Mouse (Mus musculus) cerebellum, postnatal 4 days (tissue): ENCODE results near the gene Cd4.
"Not testable (repeated sequence)": the region's sequence is repeated elsewhere in the genome, so short reads cannot be mapped to it uniquely, and the experiment has no call there.

ENCODE experiments used
- DNase-seq, 2 experiments: peaks; one replicate each; pipeline ENCODE4 v3.0.0; 2022; ENCODE audit warnings: low spot score in 2 of 2, mixed read lengths in 1 of 2

The Cd4 gene

DNA sequence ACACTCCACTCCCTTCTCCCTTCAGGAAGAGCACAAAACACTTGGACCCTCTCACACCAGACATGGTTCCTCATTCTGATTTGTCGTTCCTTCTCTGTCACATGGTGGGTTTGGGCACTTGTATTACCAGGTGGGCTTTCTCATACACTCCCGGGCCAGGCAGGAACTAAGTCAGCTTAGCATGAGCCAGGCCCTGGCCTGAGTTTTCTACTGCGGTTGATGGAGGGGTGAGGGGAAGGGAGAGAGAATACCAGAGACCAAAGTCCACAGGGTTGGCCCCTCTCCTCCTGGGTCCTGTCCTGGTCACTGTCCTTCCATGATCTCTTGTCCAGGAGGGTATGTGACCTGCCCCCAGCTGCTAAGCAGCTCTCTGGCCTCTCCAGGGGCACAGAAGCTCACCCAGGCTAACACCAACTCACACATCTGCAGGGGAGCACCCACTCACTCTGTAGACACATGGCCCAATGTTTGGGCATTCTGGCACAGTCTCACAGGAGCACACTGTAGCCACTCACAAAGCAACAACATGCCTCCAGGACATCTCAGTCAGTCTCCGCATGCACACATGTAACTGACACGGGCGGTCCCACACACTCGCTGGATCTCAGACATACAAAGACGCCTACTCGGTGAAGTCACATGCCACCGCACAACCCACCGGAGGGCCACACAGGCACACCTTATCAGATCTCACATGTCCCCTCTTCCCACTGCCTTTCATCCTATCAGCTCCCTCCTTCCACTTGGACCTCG lies 28.1 kb upstream of the Cd4 start:
- DNase-seq = peak in 1 of 2 experiments; percentile 36

DNA sequence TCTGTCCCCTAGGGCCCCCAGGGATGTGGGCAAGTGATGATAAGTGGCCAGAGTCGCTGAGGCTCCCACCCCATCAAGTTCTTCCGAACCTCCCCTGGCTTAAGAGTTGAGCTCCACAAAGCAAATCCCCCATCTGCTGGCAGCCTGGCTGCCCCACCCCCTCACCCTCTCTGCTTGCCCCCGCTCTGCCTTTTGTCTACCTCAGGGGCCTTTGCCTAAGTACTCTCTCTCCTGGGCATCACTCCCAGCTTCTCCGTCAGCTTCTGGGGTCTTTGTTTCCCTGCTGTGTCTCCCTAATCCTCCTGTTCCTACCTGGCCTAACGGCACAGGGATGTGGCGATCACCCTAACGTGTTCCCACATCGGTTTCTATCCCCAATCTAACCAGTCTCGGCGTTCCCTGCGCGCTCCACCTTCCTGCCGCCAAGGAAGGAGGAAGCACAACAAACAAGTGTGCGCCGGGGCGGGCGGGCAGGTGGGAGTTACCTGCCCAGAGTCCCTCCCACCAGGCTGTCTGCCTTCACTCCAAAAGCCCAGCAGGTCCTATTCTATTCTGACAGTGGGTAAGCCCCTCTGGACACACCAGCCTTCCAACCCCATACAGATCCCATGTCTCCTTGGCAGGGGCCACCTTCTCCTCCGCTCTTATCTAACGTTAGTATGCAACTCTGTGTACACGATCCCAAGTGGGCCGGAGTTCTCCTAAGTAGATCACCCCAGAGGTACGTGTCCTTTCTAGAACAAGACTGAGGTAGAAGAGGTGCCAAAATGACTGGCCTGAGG lies 27.3 kb upstream of the Cd4 start:
- DNase-seq = no peak

DNA sequence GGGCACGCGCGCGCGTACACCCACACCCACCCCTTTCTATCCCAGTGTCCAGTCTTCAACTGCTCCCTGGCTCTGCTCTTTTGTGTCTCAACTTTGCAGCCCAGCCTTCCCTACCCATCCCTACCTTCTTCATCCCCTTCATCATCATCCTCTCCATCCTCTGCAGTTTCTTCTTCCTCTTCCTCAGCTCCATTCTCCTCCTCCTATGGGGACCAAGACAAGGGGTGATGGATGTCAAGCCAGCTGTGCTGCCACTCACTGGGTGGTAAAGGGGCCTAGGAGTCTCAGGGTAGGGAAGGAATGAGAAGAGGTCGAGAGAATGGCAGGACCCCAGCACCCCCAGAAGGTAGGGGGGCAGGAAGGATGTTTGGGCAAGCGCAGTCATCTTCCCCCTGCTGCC lies 26.5 kb upstream of the Cd4 start:
- no peak for DNase-seq

DNA sequence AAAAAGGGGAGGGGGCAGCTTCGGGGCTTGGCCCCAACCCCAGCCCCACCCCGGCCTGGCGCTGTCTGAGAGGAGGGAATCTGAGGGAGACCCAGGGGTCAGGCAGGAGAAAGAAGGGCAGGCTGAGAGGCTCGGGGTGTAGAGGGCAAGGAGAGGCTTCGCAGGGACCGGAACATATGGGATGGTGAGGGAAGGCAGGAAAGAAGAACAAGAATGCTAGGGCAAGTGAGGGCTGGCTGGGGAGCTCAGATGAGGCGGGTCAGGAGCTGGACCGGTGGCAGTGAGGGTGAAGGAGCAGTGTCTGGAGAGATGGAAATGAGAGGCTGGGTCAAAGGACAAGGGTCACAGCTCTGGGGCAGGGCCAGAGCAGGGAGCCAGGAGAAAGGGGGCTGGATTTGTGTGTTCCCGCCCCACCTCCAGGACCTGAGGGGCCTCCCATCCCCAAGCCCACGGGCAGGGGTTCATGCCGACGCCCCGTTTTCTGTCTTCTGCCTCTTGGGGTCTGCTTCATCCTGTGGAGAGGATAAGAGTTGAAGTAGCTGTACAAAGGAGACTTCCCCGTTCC lies 25.8 kb upstream of the Cd4 start:
- DNase-seq = no peak

DNA sequence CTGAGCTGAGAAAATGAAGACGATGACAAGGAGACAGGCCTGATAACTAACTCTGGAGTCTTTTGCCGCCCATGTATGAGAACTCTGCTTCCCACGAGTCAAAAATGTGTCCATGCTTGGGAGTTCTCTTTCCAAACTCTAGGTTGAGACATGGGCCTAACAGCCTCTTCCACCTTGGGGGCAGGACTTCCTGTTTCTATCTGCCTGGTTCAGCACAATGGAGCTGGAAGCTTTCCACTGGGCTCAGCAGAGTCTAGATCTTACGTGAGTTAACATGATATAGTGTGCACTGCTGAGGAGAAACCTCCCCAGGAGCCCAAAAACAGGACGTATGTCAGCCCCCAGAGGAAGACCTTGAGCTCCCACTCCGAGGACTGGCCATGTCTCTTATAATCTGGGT lies 25.2 kb upstream of the Cd4 start:
- no peak for DNase-seq

DNA sequence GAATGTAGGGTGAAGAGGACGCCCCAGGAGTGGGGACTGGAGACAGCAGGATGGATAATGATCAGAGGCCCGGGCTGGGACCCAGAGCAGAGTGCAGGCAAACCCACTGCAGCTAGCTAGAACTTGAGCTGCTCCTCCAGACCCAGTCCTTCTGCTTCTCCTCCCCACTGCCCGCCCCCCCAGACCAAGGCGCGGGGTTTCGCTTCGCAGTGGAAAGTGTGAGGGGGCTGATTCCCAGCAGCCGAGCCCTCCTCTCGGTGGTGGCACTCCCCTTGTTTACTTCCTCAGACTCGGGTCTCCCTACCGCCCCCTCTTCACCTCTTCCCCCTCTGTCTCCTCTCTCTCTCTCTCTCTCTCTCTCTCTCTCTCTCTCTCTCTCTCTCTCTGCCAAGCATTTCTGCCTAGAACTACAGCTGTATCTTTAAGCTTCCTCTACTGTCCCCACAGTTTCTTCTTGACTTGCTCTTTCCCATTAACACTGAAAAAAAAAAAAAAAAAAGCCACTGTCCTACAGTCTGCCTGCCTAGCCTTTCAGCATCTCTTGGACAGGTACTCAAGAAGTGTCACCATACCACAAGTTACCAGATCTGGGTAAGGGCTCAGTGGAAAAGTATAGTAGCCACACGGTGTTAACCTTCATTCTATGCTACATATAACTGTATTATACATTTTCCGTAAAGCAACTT lies 23.7 kb upstream of the Cd4 start, which contains the start of gene Lag3:
Gene Lag3, minus strand, starts transcription at position 173 of the 686 bp plus-strand sequence.
- no peak for DNase-seq

DNA sequence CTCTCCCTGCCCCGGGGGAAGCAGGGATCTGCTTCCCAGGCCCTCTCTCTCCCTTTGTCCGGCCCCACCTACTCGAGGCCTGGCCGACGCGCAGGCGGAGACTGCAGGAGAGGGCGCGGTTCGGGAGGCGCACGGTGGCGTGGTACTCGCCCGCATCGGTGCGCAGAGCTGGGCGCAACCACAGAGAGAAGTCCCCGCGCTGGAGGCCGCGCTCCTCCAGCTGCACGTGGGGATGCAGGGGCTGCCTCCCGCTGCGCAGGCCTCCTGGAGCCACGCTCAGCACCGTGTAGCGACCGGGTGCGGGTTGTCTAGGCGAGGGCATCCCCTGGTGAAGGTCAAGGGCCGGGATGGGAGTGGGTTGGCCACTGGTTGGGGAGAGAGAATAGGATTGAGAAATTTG lies 22.0 kb upstream of the Cd4 start:
- no peak for DNase-seq

DNA sequence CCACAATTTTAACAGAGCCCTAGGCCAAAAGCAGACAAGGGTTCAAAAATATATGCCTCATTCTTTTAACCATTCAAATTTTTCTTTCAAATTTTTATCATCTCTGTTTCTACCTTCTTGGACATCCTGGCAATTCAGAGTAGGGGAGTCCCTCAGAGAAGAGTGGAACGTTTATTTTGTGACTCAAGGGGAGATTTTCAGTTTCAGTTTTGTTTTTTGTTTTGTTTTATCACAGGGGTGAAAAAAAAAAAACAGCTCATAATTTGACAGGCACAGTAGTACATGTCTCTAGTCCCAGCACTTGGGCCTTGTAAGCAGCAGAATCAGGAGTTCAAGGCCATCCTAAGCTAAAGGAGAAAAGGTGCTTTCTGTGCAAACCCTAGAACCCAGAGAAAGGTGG lies 19.7 kb upstream of the Cd4 start:
- DNase-seq = no peak

DNA sequence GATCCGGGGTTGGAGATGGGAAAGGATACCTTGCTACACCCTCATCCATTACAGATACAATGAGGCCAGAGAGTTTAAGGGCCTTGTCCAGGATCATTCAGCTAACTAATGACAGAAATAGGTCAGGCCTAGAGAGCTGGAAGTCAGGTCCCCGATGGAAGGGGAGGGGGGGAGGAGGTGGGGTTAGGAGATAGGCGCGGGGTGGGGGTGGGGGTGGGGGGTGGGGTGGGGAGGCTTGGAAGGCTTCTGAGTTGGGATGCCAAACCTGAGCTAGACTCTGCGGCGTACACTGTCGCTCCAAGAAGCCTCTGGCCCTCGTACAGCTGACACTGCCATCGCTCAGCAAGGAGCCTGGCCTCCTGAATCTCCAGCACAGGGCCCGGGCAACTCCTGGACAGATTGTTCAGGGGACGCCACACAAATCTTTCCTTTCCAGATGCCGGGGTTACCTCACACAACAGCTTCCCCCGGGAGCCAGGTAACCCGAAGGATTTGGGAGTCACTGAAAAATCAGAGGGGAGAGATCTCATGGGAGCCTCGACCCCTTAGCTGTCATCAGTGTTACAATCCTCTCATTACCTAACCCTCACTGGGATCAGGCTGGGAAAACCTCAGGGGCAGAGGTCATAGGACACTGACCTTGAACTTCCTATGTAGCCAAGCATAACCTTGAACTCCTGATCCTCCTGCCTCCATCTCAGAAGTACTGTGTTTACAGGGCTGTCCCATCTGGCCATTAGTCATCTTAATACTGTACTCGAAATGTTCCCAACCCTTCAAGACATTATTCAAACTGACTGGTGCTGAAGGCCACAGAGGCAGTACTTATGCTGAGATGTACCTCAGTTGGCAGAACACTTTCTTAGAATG lies 17.2 kb upstream of the Cd4 start:
- DNase-seq = no peak

DNA sequence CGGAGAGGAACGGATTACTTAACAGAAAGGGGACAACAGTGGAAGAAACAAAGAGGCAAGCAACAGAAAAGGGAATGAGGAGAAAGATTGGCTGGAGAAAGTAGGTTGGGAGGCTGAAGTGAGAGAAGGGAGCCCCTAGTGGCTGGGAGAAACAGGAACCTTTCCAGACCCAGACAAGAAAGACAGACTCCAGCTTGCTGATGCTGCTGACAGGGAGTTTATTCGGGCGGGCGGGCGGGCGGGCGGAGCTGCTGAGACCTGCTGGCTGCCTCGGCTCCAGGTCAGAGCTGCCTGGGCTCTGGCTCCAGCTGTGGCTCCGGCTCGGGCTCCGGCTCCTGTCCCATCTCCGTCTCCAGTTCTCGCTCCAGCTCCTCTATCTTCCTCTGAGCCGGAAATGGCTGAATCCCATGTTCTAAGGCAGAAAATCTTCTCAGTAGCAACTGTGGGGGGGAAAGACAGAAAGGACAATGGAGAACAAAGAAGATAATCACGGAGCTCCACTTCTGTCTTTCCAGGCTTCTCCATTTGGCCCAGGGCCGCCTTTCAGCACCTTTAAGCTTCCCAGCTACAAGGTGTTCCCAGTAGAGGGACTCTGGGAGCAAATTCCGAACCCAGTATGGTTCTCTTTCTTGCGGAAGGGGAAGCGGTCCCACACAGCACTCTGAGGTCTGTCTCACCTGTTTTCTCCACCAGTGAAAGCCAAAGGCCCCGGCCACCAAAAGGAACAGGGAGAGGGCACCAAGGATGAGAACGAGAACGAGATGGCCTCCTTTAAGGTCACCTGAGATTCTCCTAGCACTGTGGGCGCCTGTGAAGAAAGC lies 16.4 kb upstream of the Cd4 start:
- peak in 1 of 2 experiments; percentile 71 for DNase-seq

DNA sequence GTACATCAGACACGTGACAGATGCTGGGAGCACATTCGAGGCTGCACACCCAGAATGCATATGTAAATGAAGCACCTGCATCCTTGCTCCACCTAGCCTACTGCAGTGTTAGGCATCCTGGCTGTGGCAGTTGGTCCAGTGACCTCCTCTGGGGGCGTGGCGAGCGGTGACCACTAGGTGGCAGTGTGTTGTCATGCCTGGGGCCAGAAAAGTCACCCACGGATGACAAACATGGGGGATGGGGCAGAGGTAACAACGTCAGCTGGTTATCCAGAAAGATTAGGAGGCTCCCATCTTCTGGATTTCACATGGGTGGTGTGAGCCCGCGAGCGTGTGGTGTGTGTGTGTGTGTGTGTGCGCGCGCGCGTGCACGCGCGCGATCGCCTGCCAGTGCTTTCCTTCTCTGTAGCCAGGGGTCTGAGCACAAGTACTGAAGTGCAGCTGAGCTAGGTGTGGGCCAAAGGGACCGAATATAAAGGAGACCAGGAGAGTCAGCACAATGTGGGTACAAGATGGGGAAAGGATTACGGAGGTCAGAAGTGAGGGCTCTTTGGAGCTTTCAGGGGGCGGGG lies 15.6 kb upstream of the Cd4 start:
- peak; percentile 98 to 99 for DNase-seq

DNA sequence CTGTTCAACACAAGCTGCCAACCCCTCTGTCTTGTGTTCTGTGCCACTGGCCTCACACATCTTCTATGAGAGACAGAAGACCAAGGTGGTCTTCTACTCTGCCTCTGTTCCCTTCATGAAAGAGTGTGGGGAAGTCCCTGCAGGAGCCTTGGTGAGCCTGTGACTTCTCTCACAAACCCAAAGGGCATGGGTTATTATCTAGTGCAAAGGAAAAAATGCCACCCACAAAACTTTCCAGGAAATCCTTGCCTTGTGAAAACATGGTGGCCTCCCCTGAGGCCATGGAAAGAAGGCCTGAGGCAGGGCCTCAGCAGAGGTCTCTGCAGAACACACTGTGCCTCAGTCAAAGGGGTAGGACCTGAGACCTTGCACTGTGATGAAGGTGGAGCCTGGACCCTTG lies 13.8 kb upstream of the Cd4 start:
- no peak for DNase-seq

DNA sequence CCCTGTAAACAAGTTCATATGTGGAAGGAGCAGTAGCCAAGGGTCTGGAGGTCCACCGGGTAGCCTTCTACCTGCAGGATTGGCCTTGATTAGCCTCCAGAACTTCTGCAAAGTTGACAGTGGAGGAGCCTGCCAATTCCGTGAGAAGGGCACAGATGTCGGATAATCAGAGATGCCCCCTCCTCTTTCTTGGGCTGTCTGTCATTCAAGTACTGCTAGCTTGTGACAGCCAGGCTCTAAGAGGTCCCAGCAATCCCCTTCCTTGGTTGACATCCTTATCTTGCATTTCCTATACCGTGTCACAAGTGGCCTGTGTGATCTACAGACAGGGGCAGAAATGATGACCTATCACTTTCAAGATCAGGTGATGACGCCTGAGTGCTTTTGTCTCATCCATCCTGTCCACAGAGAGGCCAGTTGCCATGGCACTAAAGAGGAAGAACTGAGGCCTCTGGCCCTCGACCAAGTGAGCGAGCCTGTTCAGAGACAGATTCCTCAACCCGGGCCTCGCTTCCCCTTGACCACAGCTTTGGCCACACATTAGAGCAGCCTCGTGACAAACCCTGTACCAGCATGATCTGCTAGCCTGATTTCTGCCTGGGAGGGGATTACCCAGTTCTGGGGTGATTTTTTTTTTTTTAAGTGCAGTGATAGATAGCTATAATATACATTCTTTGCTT lies 12.9 kb upstream of the Cd4 start:
- DNase-seq = peak in 1 of 2 experiments; percentile 44

DNA sequence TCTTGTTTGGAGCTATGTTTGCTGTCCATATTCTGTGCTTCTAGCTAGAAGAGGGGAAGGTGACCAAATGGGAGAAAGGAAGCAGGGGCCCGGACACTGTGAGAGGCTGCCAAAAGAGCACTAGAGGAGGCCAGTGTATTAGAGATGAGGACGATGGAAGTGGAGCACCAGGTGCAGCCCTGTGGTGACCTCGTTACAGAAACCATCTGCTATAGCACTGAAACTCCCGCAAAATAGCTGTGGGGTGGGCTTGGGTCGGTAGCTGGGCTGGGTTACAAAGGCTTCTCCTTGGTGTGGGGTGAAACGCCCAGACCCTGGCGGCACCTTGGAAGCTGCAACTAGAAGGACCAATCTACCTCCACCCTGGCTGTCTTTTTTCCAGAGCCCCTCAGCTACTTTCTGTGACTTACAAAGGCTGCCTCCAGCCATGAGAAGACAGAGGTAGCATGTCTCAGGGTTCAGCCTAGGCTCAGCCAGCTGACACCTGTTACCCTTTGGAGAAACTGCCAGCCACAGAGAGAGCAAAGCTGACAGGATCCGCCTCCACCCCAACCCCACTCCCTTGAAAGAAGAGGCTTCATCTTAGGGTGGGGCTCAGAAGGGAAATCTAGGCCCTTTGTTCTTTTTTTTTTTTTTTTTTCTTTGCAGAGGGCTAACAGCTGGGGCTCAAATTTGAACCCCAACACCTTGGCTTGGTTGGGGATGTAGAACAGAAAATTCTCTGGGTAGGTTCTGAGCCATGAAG lies 12.2 kb upstream of the Cd4 start:
- no peak for DNase-seq

DNA sequence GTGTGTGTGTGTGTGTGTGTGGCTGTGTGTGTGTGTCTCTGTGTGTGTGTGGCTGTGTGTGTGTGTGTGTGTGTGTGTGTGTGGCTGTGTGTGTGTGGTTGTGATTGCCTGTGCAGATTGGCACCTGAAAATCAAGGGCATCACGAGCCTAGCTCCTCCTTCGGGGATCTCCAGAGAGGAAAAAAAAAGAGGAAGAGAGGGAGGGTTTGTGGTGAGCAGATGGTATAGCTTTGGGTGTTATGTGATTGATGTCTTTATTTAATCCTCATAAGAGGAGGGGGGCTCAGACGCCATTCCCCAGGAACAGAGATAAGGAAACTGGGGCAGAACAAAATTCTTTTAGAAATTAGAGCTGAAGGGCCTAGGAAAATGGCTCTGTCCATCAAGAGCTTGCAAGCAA lies 10.3 kb upstream of the Cd4 start:
- DNase-seq = no peak

DNA sequence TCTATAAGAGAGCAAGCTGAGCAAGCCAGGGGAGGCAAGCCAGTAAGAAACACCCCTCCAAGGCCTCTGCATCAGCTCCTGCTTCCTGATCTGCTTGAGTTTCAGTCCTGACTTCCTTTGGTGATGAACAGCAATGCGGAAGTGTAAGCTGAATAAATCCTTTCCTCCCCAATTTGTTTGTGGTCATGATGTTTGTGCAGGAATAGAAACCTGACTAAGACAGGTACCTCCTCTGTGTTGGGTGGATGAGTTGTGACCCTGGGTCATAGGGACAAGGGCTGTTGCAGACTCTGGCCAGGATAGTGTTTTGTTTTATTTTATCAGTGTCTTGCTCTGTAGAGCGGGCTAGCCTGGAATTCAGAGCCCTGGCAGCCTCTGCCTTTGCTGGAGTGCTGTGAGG lies 6.1 kb upstream of the Cd4 start:
- not testable (repeated sequence) for DNase-seq

DNA sequence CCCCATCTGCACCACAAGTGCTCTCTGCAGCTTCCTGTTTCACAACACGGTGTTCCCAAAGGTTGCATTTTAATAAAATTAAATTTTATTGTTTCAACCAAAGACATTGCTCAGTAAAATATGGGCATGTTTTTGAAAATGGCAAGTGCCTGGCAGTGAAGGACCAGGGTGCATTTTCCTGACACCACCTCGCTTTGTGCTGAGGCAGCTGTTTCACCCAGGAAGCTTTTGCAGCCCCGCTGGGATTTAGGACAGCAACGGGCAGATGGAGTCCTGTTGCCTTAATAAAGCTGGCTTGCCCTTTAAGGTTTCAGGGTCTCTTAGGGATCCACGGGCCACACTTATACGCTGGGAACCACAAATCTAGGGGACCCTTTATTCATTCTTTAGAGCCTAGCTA lies 3.0 kb upstream of the Cd4 start:
- no peak for DNase-seq

DNA sequence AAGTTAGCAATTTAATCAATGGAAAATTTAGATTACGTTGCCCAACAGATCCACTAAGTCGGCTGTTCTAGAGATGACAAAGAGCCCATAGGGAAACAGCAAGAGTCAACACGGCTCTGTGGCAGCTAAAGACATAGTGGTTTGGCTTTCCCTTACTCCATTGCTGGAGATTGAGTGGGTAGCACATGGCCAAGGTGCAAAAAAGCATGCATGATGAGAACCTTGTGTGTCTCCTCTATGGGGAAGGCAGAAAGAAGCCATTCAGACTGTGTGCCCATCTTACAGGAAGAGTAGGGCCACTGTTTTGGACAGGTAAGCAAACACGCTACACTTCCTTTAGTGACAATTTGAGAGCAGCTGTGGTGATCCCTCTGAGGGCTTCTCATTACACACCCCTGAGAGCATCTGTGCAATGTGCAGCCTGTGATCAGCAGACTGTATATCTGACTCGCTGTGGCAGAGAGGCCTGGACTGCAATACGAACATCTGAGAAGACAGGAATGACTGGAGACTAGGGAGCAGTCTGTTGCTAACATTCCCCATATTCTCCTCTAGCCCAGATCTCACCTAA lies 619 bp upstream of the Cd4 start:
- no peak for DNase-seq
